8 mouse cellular contexts compared by ENCODE assay signal in genomic region chr14:46831837-46832333, GRCm38 (mm10). TPM values are rescaled to one million over a fixed set of nuclear protein-coding genes. Genes with fewer than 3 reads are reported as not detected.
DNase-seq lines count a peak whose midpoint lies in the region; ATAC-seq and TF ChIP-seq lines count a peak whose summit lies in the region.

Cgrrf1 (plus strand) TSS chr14:46832125.

- H3K4me1 ChIP-seq in hindbrain, embryonic 10.5 days (replicated peaks): peaks cover 26% of the 10 kb centered on the region
- peaks cover 7% of the 10 kb centered on the region; the same call in 1 of the 2 replicates for H3K4me1 ChIP-seq in lung, postnatal 0 days (ENCODE audit: insufficient read depth, low read depth, low read length)

- DNase-seq in MN1 (ENCODE audit: low spot score): peak; percentile 96
- peak; percentile 98 for DNase-seq in cerebellum, adult 9-10 months
- DNase-seq in hindbrain, embryonic 10.5 days (ENCODE audit: low spot score): peak; percentile 97
- DNase-seq in layer of hippocampus, adult 9-11 months: peak; percentile 97
- peak; percentile 100 for DNase-seq in lung, postnatal 0 days (ENCODE audit: low spot score)
- peak; percentile 86 for DNase-seq in ovary, postnatal 14 days (ENCODE audit: low spot score)
- DNase-seq in thymus, postnatal 14 days: peak; percentile 87

- TF ChIP-seq CTCF in lung, postnatal 0 days (IDR thresholded peaks at IDR 0.05): peak; percentile 64

- peak within 1 kb of the TSS; percentile 92 for H3K27ac ChIP-seq in hindbrain, embryonic 10.5 days
- peak within 1 kb of the TSS; percentile 88 for H3K27ac ChIP-seq in lung, postnatal 0 days (ENCODE audit: low read length)

- no peaks in the 10 kb centered on the region for H3K27me3 ChIP-seq in hindbrain, embryonic 10.5 days (ENCODE audit: insufficient read depth, poor library complexity, severe bottlenecking)
- H3K27me3 ChIP-seq in lung, postnatal 0 days (replicated peaks; ENCODE audit: insufficient read depth, low read length): no peaks in the 10 kb centered on the region

- ATAC-seq in frontal cortex, adult (ENCODE audit: low TSS enrichment): peak; percentile 98
- ATAC-seq in lung, postnatal 0 days: peak; percentile 100

- under 1% methylated on average over 32 of the region's 32 CpGs for WGBS in hindbrain, embryonic 10.5 days
- WGBS in lung, postnatal 0 days: under 1% methylated on average over 32 of the region's 32 CpGs

- no peaks in the 10 kb centered on the region for H3K36me3 ChIP-seq in hindbrain, embryonic 10.5 days
- H3K36me3 ChIP-seq in lung, postnatal 0 days (ENCODE audit: insufficient read depth, low read length): no peaks in the 10 kb centered on the region

- TF ChIP-seq EP300 in lung, postnatal 0 days (IDR thresholded peaks at IDR 0.05): no peak; the same call in 1 of the 2 replicates

- no peaks in the 10 kb centered on the region for H3K9me3 ChIP-seq in hindbrain, embryonic 10.5 days
- no peaks in the 10 kb centered on the region for H3K9me3 ChIP-seq in lung, postnatal 0 days (ENCODE audit: low read length)

- peak within 1 kb of the TSS; percentile 80 for H3K4me2 ChIP-seq in lung, postnatal 0 days (replicated peaks; ENCODE audit: low read depth, low read length)

- peak within 1 kb of the TSS; percentile 90 for H3K9ac ChIP-seq in lung, postnatal 0 days (replicated peaks; ENCODE audit: low read depth)

- H3K4me3 ChIP-seq in hindbrain, embryonic 10.5 days: peak within 1 kb of the TSS; percentile 93
- peak within 1 kb of the TSS; percentile 81 for H3K4me3 ChIP-seq in lung, postnatal 0 days (ENCODE audit: low read depth, low read length)

RNA-seq across cellular contexts. Expression of gene Cgrrf1, which starts in this region (rescaled TPM):
- 34.1 and 36.8 TPM in 2 replicates for polyA plus RNA-seq in hindbrain, embryonic 10.5 days (2016; fragmentation: Nextera tagmentation; extraction: Ambion mirVana)
- 54.6 and 54.8 TPM in 2 replicates for polyA plus RNA-seq in lung, postnatal 0 days (2015; fragmentation: Nextera tagmentation; extraction: Ambion mirVana)

Comparison
In these comparisons a context has a peak if more than half of its experiments do, and no peak if none do; other contexts are left out.
1. Peak in every context shown above with its lines: DNase-seq, ATAC-seq, H3K4me3 ChIP-seq and H3K27ac ChIP-seq.